Mouse (Mus musculus): ENCODE results near the gene Eml4. TPM values are rescaled to one million over a fixed set of nuclear protein-coding genes. Genes with fewer than 3 reads are reported as not detected.

Gene Eml4
- polyA plus RNA-seq, 1 experiment from 2014 or later, result 20.6 TPM

- no peak for DNase-seq (ENCODE audit: low spot score)
These were observed 27.7 kb downstream of the Eml4 start for GRCm38 (mm10) chr17:83378444-83378762.

DNA sequence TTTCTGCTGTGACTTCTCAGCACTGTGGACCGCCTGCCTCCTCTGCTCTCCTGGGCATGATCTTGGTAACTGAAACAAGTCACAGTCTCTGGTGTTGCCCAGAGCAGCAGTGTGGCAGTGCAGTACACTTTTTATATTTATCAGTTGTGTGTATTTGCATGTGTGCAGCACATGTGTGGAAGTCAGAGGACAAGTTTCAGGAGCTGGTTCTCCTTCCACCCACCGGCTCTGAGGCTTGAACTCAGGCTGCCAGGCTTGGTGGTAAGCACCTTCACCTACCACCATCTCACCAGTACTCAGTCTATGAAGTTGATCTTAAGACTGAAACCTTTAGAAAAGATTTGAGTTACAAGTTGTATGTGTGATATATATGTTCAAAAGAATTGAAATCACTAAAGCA, 28.6 kb downstream of the Eml4 start:
- DNase-seq (ENCODE audit: low spot score), result no peak

DNA sequence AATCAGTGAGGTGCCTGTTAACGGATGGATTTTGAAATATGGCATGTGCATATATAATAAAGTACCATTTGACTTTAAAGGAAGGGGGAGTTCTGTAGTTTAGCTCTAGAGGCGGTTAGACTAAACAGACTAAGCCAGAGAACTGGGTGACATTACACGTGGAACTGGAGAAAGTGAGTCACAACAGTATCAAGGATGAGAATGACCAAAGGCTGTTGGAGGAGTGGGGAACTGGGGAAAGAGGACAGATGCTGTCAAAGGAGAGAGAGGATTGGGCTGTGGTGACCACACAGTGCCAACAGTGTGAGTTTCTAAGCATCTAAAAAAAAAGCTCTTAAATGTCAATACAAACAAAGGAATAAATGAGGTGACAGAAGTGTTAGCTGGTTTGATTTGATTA, 29.1 kb downstream of the Eml4 start:
- no peak for DNase-seq (ENCODE audit: low spot score)

GRCm38 (mm10) chr17:83382752-83383151, 32.0 kb downstream of the Eml4 start:
- DNase-seq (ENCODE audit: low spot score), result no peak

DNA sequence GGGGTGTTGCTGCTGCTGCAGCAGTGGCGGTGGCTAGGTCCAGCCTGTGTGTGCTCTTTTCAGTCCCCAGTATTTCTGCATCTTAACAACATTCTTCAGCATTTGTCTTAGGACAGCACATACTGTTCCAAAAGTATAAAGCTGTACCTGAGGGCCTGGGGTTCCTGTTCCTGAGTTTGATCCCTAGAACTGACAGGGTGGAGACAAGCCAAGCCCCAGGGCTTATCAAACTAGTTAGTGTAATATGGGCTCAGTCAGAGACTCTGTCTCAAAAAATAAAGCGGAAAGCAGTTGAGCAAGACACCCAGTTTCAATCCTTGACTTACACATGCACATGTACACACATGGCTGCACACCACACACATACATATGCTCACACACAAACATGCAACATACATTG, 34.2 kb downstream of the Eml4 start:
- DNase-seq (ENCODE audit: low spot score), result no peak

- DNase-seq (ENCODE audit: low spot score), result peak; percentile 21
These were observed 36.4 kb downstream of the Eml4 start for GRCm38 (mm10) chr17:83387161-83387560.

DNA sequence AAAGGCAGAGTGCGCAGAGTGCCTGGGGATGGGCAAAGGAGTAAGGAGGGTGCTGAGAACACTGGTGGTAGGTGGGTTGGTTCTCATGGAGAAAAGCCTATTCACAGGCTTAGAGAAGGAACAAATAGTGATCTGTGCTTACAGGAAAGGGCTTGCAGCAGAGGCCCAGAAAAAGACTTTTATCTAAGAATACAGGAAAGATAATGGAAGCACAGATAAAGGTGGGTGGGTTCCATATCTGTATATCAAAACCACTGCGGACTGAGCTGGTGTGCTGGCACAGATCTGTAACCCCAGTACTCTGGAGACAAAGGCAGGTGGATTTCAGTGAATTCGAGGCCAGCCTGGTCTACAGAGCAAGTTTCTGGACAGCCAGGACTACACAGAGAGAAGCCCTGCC, 43.3 kb downstream of the Eml4 start:
- no peak for DNase-seq (ENCODE audit: low spot score)

DNA sequence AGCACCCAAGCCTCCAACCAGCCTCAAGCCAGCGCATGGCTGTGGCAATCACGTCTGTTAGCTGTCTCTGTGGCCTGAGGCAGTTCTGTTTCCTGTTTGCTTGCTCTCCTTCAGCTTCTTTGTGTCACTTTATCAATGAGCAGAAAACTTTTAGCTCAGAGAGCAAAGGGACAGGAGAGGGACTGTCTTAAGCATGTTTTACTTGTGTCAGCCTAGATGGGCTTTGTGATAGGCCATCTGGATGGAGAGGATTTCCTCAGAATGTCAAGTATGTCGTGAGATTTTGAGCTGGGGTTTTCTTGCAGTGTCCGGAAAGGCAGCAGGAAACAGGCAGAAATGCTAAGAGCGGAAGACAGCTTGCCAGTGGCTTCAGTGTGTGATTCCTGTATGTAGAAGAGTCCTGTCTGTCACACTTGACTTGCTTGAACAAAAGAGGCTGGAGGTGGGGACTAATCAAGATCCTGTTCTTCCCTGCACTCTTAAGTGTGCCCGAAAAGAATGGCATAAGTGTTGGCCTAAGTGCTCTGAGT, 46.9 kb downstream of the Eml4 start:
- DNase-seq (ENCODE audit: low spot score), result peak; percentile 76

GRCm38 (mm10) chr17:83398756-83399155, 48.0 kb downstream of the Eml4 start:
- DNase-seq (ENCODE audit: low spot score), result no peak

GRCm38 (mm10) chr17:83430607-83431006, 79.9 kb downstream of the Eml4 start:
- DNase-seq (ENCODE audit: low spot score), result no peak

DNA sequence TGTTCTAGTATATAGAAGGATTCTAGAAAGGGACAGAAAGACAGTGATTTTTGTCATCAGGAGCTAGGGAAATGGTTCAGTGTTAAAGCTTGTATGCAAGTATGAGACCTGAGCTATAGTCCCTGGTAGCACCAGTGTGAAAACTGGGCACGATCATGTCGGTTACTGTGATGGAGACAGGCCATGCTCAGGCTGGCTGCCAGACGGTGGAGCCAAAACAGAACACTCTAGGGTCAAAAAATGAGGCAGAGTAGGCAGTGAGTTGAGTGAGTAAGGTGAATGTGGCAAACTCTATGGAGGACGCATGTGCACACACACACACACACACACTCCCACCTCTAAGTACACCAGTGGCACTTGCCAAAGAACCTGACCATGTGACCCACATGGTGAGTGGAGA, 92.7 kb downstream of the Eml4 start:
- DNase-seq (ENCODE audit: low spot score), result no peak

DNA sequence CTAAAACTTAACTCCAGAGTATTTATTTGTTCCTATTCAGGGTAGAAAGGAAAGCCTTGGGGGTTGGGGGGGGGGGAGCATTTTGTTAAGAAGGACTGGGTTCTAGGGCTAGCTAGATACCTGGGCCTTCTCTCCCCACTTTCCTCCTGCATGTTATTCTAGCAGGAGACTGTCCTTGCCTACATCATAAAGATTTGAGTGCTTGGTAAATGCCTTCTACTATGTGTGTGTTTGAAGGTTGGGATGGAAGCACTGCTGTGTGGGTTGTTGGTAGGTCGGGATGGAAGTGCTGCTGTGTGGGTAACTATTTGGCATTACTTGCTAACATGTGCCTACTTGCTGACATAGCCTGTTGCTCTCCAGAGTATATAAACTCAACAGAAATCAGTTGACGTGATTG, 98.9 kb downstream of the Eml4 start:
- DNase-seq (ENCODE audit: low spot score), result no peak

GRCm38 (mm10) chr17:83451367-83451766, 100.6 kb downstream of the Eml4 start:
- no peak for DNase-seq (ENCODE audit: low spot score)

- no peak for DNase-seq (ENCODE audit: low spot score)
These were observed 101.1 kb downstream of the Eml4 start for GRCm38 (mm10) chr17:83451796-83452195.

DNA sequence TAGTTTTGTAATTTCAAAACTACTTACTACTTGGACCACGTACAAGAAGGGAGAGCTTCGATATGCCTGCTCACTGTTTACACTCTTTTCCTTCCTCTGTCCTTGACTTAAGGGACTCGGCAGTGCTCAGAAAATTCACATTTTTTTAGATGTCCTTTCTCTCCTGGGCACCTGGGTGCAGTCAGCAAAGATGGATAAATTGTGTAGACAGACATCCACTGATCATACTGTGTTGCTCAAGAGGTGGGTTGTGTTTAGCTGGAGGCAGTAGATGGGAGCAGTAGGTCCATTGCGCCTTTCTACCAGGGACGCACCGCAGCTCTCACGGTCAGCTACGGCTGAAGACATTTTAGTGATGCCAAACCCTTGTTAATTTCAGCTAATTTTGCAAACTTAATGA, 101.7 kb downstream of the Eml4 start:
- DNase-seq (ENCODE audit: low spot score), result no peak

DNA sequence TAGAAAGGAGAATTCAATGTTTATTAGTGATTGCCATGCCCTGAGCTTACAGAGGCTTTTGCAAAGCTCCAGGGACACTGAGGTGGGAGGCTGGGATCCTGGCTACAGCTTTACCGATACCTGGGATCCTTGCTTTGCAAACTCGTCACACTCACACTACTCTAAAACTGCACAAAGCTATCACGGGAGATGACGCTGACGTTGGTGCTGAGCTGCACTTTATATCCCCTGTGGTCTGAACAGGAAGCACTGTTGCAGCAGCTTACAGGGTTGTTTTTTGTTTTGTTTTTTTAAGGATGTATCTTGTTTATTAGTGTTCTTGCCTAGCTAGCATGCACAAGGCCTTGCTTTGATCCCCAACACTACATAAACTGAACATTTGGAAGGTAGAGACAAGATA, 102.9 kb downstream of the Eml4 start:
- DNase-seq (ENCODE audit: low spot score), result peak; percentile 33

DNA sequence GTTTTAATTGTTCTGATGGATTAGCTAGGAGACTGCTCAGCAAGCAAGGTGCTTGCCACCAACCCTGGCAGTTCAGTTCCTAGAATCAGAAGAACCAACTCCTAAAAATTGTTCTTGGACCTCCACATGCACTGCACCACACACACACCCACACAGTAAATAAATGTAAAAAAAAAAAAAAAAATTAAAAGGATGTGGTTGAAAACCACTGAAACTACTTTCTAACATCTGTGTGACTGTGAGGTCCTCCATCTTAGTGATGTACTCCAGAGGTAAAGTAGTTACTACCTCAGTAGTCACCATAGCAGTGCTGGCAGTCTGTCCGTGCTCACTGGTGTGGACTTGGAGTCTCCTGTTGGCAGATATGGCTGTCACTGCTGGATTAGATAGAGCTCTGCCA, 106.5 kb downstream of the Eml4 start:
- DNase-seq (ENCODE audit: low spot score), result peak; percentile 40

GRCm38 (mm10) chr17:83465969-83466368, 115.2 kb downstream of the Eml4 start:
- no peak for DNase-seq (ENCODE audit: low spot score)

DNA sequence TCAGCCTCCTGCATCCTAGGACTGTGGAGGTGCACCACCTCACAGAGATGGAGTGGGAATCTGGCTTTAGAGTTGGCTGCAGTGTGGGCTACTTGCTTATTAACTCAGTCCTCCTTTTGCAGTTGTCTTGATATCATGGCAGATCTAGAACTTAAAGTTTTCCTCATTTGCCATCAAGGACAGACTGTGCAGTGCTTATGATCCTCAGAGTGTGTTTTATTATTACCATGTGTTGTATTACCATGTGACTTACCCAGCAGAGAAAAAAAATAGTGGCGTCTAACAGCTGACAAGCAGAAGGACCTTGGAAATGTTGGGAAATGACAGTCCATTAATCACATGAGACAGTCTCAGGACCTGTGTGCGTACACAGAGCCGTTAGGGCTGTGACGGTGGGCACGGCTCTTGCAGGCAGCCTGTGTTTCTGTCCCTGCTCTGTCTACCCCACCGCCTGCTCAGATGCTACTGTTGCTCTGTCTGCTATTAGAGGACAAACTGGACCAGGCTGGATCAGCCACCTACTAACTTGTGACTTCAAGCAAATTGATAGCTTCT, 116.0 kb downstream of the Eml4 start:
- no peak for DNase-seq (ENCODE audit: low spot score)

GRCm38 (mm10) chr17:83469586-83469985, 118.9 kb downstream of the Eml4 start:
- DNase-seq (ENCODE audit: low spot score), result no peak

GRCm38 (mm10) chr17:83477089-83477488, 126.4 kb downstream of the Eml4 start:
- DNase-seq (ENCODE audit: low spot score), result no peak

DNA sequence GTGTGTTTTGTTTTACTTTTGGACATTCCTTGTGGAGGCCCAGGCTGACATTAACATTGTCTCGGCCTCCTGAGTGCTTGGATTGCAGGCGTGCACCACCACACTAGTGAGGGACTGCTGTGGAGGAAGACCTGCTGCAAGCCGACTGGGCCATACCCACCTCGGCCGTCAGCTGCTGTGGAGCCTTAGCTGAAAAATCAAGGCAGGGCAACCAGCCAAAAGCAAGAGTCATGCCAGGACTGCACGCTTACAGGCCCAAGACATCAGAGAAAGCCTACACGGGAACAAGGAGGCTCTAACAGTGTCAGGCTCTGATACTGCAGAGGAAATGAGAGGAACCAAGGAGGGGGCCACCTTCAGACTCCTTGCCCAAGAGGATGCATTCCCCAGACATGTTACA, 130.8 kb downstream of the Eml4 start:
- DNase-seq (ENCODE audit: low spot score), result no peak

DNA sequence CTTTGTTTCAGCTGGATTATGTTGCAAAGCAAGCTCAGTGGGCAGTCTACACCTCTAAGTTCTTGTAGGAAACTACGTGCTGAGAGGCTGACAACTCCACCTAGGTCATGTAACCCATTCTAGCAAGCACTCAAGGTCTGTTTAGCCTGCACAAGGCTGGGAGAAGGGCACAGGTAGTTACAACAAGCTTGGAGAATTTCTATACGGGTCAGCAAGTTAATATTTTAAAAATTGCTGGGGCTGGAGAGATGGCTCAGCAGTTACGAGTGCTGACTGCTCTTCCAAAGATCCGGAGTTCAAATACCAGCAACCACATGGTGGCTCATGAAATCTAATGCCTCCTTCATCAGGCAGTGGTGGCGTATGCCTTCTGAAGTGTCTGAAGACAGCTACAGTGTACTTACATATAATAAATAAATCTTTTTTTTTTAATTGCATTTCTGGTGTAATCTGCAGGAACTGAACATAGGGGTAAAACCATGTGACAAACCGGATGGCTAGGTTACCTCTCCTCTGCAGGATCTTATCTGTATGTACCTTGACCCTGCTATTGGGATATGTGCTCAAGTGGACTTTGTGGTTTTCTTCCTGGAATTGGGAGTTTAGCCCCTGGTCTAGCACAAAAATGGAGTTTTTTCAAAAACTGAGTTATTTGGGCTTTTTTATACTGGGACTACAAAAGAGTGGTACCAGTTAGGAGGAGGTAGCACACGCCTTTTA, 132.2 kb downstream of the Eml4 start:
- no peak for DNase-seq (ENCODE audit: low spot score)

Data from thymus, postnatal 0 days (tissue).